Mouse (Mus musculus): Measurements from ENCODE around the gene Abi3. TPM values are rescaled to one million over a fixed set of nuclear protein-coding genes. Genes with fewer than 3 reads are reported as not detected.
A peak's percentile ranks its signal among the peaks of the same experiment; 100 is the strongest.
"Not testable (repeated sequence)": the region's sequence is repeated elsewhere in the genome, so short reads cannot be mapped to it uniquely, and the experiment has no call there.

The Abi3 gene
- total RNA-seq (2015; ENCODE audit: low replicate concordance) (2.1 and 4.7 TPM in 2 replicates), total RNA-seq (2017; ENCODE audit: low replicate concordance) (2.3 and 16.0 TPM in 2 replicates)

DNA sequence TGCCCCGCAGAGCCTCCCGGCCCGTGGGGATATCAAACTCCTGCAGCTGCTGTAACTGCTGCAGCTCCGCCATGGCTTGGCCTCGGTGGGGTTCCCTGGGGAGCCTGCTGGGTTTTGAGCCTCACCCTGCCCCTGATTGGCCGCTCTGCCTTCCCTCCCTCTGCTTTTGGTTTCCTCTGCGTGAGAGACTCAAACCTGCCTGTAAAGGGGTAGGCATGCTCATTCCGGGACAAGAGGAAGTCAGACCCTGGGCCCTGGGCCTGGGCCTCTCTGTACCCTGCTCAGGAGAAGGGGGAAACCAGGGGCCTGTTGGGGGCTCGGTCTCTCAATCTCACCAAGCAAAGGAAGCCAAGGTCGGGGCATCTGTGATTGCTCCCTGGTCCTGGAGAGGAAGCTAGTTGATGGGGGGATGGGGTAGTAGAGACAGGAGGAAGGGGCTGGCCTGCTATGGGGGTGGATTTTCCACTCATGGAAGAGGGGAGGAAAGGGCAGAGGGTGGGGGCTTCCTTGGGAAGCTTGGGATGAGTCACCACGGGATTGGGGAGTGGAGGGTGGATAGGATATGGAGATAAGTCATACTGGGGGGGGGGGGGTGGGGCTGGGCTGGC, at the start of gene Abi3:
TSS of gene Abi3 (minus strand) at position 403 of the 608 bp plus-strand sequence.
- peak; percentile 66 for ATAC-seq (replicated peaks; ENCODE audit: low FRiP score, poor library complexity, severe bottlenecking)

DNA sequence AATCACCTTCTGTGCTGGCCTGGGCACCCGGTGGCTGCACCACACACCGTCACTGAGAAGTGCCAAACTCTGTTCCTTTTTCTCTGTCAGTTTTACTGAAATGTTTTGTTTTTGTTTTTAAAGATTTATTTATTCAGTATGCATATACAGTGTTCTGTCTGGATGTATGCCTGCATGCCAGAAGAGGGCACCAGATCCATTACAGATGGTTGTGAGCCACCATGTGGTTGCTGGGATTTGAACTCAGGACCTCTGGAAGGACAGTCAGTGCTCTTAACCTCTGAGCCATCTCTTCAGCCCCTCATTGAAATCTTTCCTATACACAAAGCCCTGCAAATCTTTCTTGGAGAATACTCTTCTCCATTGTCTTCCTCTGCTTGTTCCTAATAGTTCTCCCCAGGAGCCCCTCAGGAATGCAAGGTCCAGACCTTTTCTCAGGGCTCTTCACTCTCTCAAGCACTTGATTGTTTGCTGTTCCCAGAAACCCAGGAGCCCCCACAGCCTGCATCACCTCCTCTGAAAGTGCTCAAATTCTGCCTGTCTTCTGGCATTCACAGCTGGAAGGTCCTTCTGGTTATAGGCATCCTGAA, 48.3 kb upstream of the Abi3 start:
- no peak for ATAC-seq (replicated peaks; ENCODE audit: low FRiP score, poor library complexity, severe bottlenecking)

DNA sequence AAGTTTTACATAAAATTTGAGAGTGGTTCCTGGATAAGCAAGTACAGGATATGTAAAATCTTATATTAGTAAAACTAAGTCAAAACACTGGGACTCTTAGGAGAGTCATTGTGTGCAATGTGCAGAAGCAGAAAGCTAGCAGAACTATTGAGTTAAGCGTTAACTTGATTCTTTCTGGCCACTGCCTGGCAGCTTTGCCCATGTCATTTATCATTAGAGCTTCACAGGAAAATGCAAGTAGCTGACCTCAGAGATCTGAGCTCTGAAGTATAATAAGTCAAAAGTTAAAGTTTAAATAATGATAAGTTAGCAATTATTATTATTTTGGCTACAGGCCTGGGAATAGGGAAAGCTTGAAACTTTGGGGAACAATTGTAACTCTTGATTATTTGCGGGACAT, 37.6 kb upstream of the Abi3 start:
- ATAC-seq (replicated peaks; ENCODE audit: low FRiP score, poor library complexity, severe bottlenecking) = not testable (repeated sequence)

DNA sequence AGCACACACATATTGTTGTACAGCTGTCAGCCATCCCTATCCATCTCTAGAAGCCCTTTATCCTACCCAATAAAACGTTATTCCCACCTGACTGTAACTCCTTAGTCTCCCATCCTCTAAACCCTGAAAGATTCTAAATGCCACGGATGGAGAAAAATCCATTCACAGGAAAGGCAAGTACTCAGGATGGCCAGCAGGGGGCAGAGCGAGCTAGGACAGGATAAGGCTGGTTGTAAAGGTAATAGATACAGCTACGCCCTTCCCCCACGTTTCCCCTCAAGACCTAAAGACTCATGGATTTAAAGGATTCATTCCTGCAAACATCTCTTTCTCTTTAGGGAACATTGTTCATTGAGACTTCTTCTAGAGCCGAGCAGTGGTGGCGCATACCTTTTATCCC, 34.0 kb upstream of the Abi3 start:
- peak; percentile 70; the same call in 1 of the 2 replicates for ATAC-seq (replicated peaks; ENCODE audit: low FRiP score, poor library complexity, severe bottlenecking)

DNA sequence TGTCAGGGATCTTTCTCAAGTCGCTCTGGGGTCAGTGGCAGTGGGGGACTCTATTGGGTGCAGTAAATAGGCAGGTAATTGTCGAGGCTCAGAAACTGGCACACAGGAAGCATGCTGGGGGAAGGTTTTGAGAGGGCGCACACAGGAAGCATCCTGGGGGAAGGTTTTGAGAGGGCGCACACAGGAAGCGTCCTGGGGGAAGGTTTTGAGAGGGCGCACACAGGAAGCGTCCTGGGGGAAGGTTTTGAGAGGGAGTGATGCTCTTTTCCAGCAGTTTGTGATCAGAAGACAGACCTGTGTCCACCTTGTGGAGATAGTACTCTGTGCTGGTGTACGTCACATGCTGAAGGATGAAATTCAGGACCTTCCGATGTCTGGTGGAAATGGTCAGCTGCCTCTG, 33.5 kb upstream of the Abi3 start:
- ATAC-seq (replicated peaks; ENCODE audit: low FRiP score, poor library complexity, severe bottlenecking) = no peak

DNA sequence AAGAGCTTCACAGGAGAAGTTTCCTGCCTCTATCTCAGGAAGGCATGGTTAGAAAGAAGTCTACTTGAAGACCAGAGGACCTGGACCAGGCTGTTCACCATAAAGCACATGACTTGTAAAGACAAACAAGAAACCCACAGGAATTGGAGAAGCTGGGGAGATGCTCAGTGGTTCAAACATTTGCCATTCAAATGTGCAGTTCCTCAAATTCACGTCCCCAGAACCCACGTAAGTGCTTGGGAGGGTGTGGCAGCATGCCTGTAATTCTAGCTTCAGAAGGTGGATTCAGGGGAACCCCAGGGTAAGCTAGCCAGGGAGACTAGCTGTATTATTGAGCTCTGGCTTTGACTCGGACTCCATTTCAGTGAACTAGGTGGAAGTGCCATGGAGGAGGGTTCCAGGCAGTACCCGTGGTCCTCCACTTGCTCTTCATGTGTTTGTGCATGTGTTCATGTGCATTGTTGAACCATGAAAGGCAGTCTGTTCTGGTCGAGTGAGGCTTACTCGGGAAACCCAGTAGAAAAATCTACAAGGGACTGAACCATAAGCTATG, 27.7 kb upstream of the Abi3 start:
- ATAC-seq (replicated peaks; ENCODE audit: low FRiP score, poor library complexity, severe bottlenecking) = no peak

DNA sequence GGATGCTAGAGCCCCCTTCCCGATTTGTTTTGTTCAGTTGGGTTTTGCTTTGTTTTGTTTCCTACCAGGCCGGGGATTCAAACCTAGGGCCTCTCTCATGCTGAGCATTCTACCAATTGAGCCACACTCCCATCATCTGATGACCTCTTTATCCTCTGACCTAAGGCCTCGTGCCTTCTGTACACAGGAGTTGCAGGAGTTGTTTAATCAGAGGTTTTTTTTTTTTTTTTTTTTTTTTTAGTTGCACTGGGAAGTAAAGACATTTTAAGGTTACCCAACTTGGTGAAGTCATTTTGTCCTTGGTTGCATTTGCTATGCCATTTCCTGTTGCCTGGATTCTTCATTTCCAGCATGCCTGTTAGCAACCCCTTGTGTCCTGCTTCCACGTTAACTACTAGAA, 27.2 kb upstream of the Abi3 start:
- ATAC-seq (replicated peaks; ENCODE audit: low FRiP score, poor library complexity, severe bottlenecking) = no peak

DNA sequence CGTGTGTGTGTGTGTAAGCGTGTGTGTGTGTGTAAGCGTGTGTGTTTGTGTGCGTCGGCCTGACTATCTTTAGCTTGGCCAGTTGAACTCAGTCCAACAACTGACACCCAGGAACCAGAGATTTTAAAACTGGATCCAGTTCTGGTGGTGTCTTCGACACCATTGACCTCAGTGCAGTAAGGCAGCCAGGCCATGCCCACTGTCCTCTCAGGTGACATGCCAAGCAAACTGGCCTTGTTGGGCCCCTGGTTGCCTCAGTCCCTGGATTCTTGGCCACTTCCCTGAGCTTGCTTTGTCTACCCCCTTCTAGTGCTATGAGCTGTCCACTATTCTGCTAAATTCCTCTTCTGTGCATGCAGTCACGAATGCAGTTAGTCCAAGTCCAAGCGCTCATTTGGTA, 19.1 kb upstream of the Abi3 start:
- ATAC-seq (replicated peaks; ENCODE audit: low FRiP score, poor library complexity, severe bottlenecking) = no peak

DNA sequence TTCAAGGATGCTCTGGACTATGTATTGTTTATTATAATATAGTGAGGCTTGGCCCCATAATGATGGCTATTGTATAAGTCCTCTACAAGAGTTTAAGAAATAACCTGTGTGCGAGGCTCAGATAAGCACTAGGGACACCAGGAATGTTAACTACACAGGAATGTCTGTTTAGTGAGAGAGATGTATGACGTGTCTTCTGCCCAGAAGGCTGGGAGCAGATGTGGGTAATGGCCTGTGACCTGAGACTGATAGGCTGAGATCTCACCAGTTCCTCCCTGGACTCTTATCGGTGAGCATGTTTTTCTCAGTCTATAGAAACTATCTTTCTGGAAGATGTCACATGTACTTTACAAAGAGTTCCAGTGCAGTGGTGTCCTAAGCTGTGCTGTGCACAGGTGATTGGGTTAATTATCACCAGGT, 17.8 kb upstream of the Abi3 start:
- peak; percentile 47 for ATAC-seq (replicated peaks; ENCODE audit: low FRiP score, poor library complexity, severe bottlenecking)

DNA sequence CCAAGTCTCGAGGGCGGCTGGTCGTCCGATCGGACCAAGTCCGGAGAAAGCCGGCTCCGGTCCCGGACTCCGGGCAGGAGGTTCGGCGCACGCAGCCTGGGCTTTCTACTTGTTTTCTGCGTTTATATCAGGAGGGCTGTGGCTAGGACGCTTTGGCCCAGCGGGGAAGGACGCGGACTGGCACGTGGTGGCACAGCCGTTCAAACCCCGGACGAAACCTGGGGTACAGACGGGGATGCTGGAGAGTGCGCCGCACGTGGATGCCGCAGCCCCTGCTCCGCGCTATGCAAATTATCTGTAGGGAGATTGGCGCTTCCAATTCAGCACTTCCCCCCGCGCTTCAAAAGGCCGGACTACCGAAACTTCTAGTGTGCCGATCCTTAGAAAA, 17.2 kb upstream of the Abi3 start:
- ATAC-seq (replicated peaks; ENCODE audit: low FRiP score, poor library complexity, severe bottlenecking) = peak; percentile 58

DNA sequence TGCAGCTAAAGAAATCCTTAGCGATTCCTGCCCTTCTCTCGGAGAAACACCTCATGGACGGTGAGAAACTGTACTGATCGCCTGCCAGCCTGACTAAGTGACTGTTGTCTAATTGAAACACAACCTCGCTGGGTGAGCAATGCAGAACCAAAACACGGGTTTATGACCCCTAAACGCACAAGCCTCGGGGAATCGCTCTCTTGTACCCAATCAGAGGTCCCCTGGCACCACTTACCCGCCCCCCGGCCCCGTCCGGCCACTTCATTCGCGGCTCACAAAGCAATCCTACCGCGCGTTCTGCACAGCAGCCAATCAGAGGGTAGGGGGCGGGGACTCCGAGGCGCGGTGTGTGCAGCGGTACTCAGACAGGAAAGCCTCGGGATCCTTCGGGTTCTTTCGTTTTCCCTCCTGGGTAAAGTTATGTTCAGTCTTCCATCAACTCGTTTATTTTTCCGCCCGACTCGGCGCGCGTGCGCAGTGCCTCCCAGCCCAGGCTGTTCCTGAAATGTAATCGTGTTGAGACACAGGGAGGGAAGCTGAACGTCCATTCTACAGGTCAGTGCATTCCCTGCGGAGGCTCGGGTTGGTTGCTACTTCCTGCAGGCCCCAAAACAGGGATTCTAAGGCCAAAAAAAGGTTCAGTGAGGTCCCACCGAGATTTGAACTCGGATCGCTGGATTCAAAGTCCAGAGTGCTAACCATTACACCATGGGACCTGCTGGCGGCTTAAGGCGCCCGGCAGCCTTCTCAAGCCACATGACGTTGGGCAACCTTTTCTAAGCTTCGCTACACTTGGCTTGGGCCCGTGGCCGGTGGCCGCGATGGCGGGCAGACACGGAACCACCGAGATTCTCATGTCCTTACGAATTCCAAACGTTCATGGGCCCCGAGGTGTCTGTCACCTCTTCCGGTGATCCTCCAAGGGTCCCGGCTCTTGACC, 16.5 kb upstream of the Abi3 start:
- peak; percentile 88 for ATAC-seq (replicated peaks; ENCODE audit: low FRiP score, poor library complexity, severe bottlenecking)

DNA sequence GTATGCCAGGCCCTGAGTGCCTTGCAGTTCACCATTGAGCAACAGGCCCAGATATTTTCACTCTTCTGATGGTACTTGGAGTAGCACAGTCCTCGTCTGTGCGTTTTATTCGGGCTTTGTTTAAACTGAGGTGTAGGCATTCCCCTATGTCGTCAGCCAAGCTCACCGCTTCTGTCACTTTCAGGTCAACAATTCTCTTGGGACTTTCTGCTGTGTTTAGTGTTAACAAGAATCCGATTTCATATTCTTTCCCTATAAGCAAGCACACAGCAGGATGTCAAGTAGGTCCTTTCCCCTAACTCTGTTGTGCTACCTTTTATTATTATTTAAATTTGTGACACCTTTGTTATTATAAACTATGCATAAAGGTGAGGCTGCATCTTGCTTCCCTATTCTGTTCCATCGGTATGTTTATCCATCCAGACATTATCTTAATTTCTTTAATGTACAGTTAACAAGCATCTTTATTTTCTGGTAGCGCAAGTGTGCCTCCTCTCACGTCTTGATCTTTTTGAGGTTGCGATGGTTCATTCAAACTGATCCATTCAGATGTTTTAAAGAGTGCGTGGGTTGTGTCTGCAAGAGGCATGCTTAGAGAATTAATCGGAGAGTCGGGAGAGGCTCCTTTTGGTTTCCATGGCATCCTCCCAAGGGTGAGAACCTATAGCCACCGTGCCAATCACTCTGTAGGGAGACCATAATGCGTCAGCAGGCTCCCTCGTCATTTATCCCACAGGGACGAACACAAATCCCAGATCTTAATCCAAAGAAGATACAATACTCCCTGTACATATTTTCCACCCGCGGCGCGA, 15.6 kb upstream of the Abi3 start:
- peak; percentile 20 for ATAC-seq (replicated peaks; ENCODE audit: low FRiP score, poor library complexity, severe bottlenecking)

DNA sequence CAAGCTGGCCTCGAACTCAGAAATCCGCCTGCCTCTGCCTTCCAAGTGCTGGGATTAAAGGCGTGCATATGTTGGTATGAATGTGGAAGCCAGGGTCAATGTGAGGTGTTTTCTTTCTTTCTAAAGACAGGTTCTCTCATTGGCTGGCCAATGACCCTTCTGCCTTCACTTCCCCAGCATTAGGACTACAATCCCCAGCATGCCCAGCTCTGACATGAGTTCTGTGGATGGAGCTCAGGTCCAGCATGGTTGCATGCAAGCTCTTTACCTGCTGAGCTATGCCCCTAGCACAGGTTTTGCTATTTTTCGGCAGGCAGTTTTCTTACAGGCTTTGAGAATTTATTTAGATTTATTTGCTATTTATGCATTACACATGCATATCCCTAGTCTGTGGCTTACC, 15.0 kb upstream of the Abi3 start:
- no peak for ATAC-seq (replicated peaks; ENCODE audit: low FRiP score, poor library complexity, severe bottlenecking)

DNA sequence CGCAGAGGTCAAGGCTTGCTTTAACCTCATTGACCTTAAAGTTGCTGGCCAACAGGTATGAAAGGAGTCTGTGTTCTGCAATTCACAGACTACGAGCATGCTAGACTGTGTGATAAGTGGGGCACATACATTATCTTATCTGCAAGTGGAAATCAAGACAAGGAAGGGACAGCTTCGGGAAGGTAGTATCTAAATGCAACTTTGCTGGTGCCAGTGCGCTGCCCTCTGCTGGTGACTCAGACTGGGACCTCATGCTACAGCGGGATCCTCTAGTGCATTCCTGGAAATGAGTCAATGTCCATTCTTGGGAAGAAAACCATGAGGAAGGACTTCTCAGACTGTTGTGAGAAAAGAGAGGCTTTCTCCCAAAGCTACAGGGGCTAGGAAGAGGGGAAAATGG, 11.4 kb upstream of the Abi3 start:
- no peak for ATAC-seq (replicated peaks; ENCODE audit: low FRiP score, poor library complexity, severe bottlenecking)

DNA sequence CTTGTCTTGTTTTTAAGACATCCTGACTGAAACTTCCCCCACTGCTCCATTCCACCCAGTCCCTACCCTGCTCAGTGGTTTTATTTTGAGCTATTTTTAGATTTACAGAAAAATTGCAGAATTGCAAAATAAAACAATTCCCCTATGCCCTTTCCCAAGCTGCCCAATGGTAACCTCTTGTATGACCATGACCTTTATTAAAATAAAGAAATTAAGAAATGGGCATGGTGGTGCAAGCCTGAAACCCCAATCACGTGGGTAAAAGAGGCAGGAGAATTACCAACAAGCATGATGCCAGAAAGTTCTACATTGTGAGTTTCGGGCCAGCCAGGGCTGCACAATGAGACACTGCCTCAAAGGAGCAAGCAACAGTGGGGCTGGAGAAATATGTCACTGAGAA, 8.6 kb upstream of the Abi3 start:
- no peak for ATAC-seq (replicated peaks; ENCODE audit: low FRiP score, poor library complexity, severe bottlenecking)

DNA sequence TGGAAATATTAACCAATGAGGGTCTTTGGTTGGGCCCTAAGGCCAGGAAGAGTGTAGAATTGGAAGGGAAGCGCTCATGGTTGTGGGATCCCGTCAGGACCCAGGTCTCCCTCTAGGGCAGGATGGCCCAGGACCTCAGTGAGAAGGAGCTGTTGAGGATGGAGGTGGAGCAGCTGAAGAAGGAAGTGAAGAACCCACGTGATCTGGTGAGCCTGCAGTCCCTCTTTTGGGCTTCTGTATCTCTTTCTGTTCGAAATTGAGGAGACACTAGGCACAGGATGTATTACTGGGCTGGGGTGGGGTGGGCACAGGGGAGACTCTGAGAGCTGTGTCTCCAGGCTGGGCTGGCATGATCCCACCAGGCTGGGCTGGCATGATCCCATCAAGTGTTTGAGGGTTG, 2.7 kb upstream of the Abi3 start:
- ATAC-seq (replicated peaks; ENCODE audit: low FRiP score, poor library complexity, severe bottlenecking) = no peak

DNA sequence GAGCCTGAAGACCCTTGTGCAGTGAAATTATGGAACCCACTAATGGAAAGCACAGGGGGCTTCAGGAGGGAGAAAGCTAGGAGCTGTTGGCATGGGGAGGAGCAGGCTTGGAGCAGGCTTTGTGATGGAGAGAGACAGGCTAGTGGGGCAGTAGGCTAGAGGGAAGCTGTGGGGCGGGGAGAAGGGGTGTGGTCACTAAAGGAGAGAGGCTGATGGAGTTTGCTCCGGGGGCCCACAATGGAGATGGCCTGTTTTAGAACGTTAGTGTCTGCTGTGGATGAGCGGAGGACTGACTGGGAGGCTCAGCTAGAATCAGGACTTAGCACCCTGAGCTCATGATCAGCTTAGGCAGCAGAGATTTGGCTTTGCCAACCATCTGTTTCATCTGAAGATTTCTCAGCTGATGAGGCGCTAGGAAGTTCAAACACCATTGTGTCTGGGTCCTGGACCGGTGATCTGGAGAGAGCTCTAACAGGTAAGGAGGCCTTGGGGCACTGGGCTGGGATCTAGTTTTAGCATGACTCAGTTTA, 1.2 kb upstream of the Abi3 start:
- no peak for ATAC-seq (replicated peaks; ENCODE audit: low FRiP score, poor library complexity, severe bottlenecking)

DNA sequence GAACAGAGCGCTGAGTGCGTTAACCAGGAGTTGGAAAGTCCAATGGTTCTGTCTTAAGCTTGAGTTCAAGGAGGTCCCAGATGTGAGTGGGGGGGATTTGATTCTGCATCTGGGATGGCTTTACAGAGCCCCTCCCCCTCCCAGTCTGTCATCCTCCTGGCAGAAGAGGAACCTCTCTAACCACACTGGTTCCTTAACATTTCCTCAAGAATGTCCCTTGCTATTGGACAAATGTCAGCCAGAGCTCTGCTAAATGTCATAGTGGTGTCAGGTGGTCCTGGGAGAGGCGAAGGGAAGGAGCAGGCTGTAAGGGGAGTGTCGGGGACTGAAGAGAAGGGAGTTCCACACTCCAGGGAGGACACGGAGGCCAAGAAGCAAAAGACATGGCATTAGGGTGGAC, 677 bp upstream of the Abi3 start:
- no peak for ATAC-seq (replicated peaks; ENCODE audit: low FRiP score, poor library complexity, severe bottlenecking)

DNA sequence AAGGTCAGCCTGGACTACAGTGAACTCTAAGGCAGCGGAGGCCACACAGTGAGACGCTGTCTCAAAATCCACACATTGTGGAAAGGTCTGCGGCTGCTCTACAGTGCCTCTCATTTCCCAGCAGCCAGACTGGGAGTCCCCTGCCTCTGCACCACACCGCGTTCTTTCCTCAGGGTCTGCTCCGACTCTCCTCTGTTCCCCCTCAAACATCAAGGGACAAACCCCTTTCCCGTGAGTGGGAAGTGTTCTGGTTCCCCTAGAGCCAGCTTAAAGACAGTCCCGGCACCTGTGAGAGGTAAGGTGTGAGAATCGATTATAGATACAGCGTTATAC, 812 bp downstream of the Abi3 start:
- ATAC-seq (replicated peaks; ENCODE audit: low FRiP score, poor library complexity, severe bottlenecking) = 0 out of 2 replicates have a peak, but pooled peaks have one; percentile 4

All from erythroid progenitor cell, adult 5-6 weeks (primary cell).